Mouse (Mus musculus) thymus, adult 2 months (tissue): ENCODE results near the gene Pfas. TPM values are rescaled to one million over a fixed set of nuclear protein-coding genes. Genes with fewer than 3 reads are reported as not detected.
"Not testable (repeated sequence)": the region's sequence is repeated elsewhere in the genome, so short reads cannot be mapped to it uniquely, and the experiment has no call there.

Source experiments
- DNase-seq: peaks from one replicate; pipeline ENCODE4 v3.0.0; 2021
- H3K27ac ChIP-seq: fragments of 200-500 bp; 2 replicates; pipeline ENCODE4 v1.5.1; 2012; ENCODE audit warnings: low read length, control low read depth; ENCODE audit not compliant: control insufficient read depth, insufficient read depth
- H3K27me3 ChIP-seq: fragments of 200-500 bp; 2 replicates; pipeline ENCODE4 v1.6.1; 2012; ENCODE audit warnings: mild to moderate bottlenecking, low read length, moderate library complexity, mixed read lengths; ENCODE audit not compliant: control insufficient read depth, insufficient read depth
- H3K36me3 ChIP-seq: fragments of 200-500 bp; 2 replicates; pipeline ENCODE4 v1.6.1; 2012; ENCODE audit warnings: mild to moderate bottlenecking, low read length, moderate library complexity; ENCODE audit not compliant: control insufficient read depth, insufficient read depth
- H3K4me1 ChIP-seq: fragments of 200-500 bp; replicated peaks from 2 replicates; pipeline ENCODE4 v1.6.1; 2012; ENCODE audit warnings: low read length; ENCODE audit not compliant: control insufficient read depth, insufficient read depth
- H3K4me3 ChIP-seq: fragments of 200-500 bp; 2 replicates; pipeline ENCODE4 v1.5.1; 2012; ENCODE audit warnings: mild to moderate bottlenecking, low read length, control low read depth, moderate library complexity; ENCODE audit not compliant: control insufficient read depth, insufficient read depth
- CTCF ChIP-seq: fragments of 200-500 bp; IDR thresholded peaks from 2 replicates; pipeline ENCODE4 v1.5.1; 2012; ENCODE audit warnings: mild to moderate bottlenecking, control low read depth, low read length, moderate library complexity, borderline replicate concordance; ENCODE audit not compliant: control insufficient read depth, poor library complexity, insufficient read depth; ENCODE audit errors: extremely low read depth
- POLR2A ChIP-seq: fragments of 200-500 bp; IDR thresholded peaks from 2 replicates; pipeline ENCODE4 v1.6.1; 2012; ENCODE audit warnings: mild to moderate bottlenecking, low read length, control low read depth, moderate library complexity; ENCODE audit not compliant: control insufficient read depth, poor library complexity, insufficient read depth; ENCODE audit errors: extremely low read depth
- WGBS: fragments of 180-500 bp; shearing (Covaris S2); methylation state at CpG from one replicate; pipeline ENCODE4 v1.1.7; 2018; 5-methylcytosine and 5-hydroxymethylcytosine counted together
- polyA plus RNA-seq: library from polyadenylated mRNA; depleted of rRNA; stranded (reverse); fragments of >200 nt; gene quantifications from 2 replicates; pipeline ENCODE4 v1.2.3, GENCODE M21; 2012; rRNA removed

Gene Pfas
- polyA plus RNA-seq, 1 experiment, result 28.5 TPM

DNA sequence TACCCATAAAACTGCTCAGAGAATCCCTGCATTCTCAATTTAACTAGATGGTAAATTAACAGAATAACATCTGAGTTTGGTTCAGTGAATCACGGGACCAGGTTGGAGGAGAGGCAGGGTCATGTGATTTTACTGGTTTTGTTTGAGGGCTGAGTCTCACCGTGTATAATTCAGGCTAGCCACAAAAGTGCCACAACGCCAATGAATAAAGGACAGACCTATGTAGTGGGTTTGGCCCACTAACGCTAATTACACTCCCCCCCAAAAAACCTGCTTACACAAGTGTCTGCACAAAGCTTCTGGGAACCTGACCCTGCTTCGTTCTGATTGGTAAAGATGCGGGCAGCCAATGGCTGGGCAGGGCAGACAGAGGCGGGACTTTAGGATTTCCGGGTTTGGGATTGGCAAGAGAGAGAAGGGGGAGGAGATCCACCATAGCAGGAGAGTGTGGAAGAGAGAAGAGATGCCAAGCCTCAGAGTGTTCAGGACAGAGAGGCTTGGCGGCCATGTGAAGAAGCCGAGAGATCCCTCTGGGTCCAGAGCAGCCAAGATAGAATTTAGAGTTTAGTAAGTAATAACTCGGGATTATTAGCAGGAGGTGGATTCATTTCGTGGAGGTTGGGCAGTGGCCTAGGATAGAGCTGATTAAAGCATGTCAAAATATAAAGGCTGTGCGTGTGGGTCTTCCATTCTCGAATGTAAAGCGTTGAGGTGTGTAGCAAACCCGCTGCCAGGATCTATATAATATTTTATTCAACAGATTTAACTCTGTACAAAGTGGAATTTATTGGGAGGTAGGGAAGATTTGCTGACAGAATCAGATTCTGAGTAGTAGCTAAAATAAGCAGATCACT, 68.6 kb downstream of the Pfas start:
- H3K27ac ChIP-seq, result no peak overlapping the region
- no peak for TF ChIP-seq CTCF
- TF ChIP-seq POLR2A, result peak; percentile 60; the same call in 1 of the 2 replicates
- peak; percentile 87 for DNase-seq
- H3K4me1 ChIP-seq, result peaks cover 2% of the 10 kb centered on the region; the same call in 1 of the 2 replicates
- WGBS, result 1% methylated on average over 16 of the region's 16 CpGs
- H3K27me3 ChIP-seq, result no peaks in the 10 kb centered on the region
- H3K36me3 ChIP-seq, result no peaks in the 10 kb centered on the region
- H3K4me3 ChIP-seq, result peak overlapping the region; percentile 34

DNA sequence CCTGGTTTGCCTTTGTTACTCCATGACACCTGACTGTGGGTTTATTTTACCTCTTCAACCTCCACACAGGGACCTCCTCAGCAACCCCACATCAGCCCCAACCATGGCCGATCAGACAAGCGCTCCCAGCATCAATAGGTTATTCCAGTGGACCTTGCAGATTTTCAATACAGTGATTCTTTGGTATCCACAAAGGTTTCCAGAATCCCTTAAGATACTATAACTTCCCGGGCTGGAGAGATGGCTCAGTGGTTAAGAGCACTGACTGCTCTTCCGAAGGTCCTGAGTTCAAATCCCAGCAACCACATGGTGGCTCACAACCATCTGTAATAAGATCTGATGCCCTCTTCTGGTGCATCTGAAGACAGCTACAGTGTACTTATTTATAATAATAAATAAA, 71.3 kb downstream of the Pfas start:
- 94% methylated on average over 4 of the region's 4 CpGs for WGBS
- not testable (repeated sequence) for H3K36me3 ChIP-seq, H3K4me1 ChIP-seq, H3K4me3 ChIP-seq, DNase-seq, H3K27me3 ChIP-seq, H3K27ac ChIP-seq

Other genes starting within 250 kb of the Pfas start
- gene Ndel1, start 136.6 kb downstream of the Pfas start, polyA plus RNA-seq, result 51.3 and 57.0 TPM in 2 replicates
- gene Rnf222, start 119.9 kb downstream of the Pfas start, polyA plus RNA-seq, result 0.04 TPM in 1 of 2 replicates, not detected in the other
- 869 and 1,133 TPM in 2 replicates for gene Rpl26, start 106.9 kb downstream of the Pfas start, polyA plus RNA-seq
- gene Odf4, start 81.4 kb downstream of the Pfas start, polyA plus RNA-seq, result 0.24 TPM in 1 of 2 replicates, not detected in the other
- gene Arhgef15, start 51.0 kb downstream of the Pfas start, polyA plus RNA-seq, result 8.5 and 14.9 TPM in 2 replicates
- gene Slc25a35, start 40.3 kb downstream of the Pfas start, polyA plus RNA-seq, result 27.1 and 27.6 TPM in 2 replicates
- 22.0 and 28.0 TPM in 2 replicates for gene Rangrf, start 33.3 kb downstream of the Pfas start, polyA plus RNA-seq
- 57.8 and 64.4 TPM in 2 replicates for gene Ctc1, start 7.5 kb upstream of the Pfas start, polyA plus RNA-seq
- 192 and 276 TPM in 2 replicates for gene Aurkb, start 37.2 kb upstream of the Pfas start, polyA plus RNA-seq
- gene Borcs6, start 51.3 kb upstream of the Pfas start, polyA plus RNA-seq, result 18.0 TPM in 2 replicates
- gene Tmem107, start 62.3 kb upstream of the Pfas start, polyA plus RNA-seq, result 31.1 and 33.0 TPM in 2 replicates
- gene Vamp2, start 80.0 kb upstream of the Pfas start, polyA plus RNA-seq, result 159 and 175 TPM in 2 replicates
- gene Per1, start 86.8 kb upstream of the Pfas start, polyA plus RNA-seq, result 28.0 and 29.6 TPM in 2 replicates
- gene Hes7, start 111.9 kb upstream of the Pfas start, polyA plus RNA-seq, result 0.69 and 1.1 TPM in 2 replicates
- gene 9130213A22Rik, start 114.1 kb upstream of the Pfas start, polyA plus RNA-seq, result 0.65 and 1.3 TPM in 2 replicates
- 2.0 and 2.5 TPM in 2 replicates for gene Aloxe3, start 117.4 kb upstream of the Pfas start, polyA plus RNA-seq
- gene Alox12b, start 148.5 kb upstream of the Pfas start, polyA plus RNA-seq, result 1.00 and 1.1 TPM in 2 replicates
- 0.43 and 0.57 TPM in 2 replicates for gene Alox8, start 189.4 kb upstream of the Pfas start, polyA plus RNA-seq
- 0.26 and 0.40 TPM in 2 replicates for gene Gucy2e, start 228.6 kb upstream of the Pfas start, polyA plus RNA-seq